Mouse (Mus musculus) MEL (cell line): ENCODE data around the gene E130114P18Rik.
A peak's percentile ranks its signal among the peaks of the same experiment; 100 is the strongest.

Source experiments
- CTCF ChIP-seq, 3 experiments: IDR thresholded peaks in 2 of 3; conservative IDR thresholded peaks in 1 of 3; 2 replicates each; pipeline ENCODE4 v1.5.1; 2011 to 2012; ENCODE audit warnings: low read length in 3 of 3, low read depth in 2 of 3, mild to moderate bottlenecking in 2 of 3, improper control_type of control experiment in 1 of 3, inconsistent platforms in 1 of 3, mixed read lengths in 1 of 3, moderate library complexity in 1 of 3; ENCODE audit not compliant: control insufficient read depth in 1 of 3, insufficient read depth in 1 of 3, poor library complexity in 1 of 3, severe bottlenecking in 1 of 3
- EP300 ChIP-seq, 2 experiments: IDR thresholded peaks; 2 replicates each; pipeline ENCODE4 v1.6.1; 2011; ENCODE audit warnings: improper control_type of control experiment in 2 of 2, low read length in 2 of 2, low read depth in 1 of 2, mild to moderate bottlenecking in 1 of 2
- MXI1 ChIP-seq: IDR thresholded peaks from 2 replicates; pipeline ENCODE4 v1.6.1; 2011; ENCODE audit warnings: mild to moderate bottlenecking, low read depth, low read length, improper control_type of control experiment
- POLR2A ChIP-seq, 2 experiments: IDR thresholded peaks; 2 replicates each; pipeline ENCODE4 v1.6.1; 2011 to 2012; ENCODE audit warnings: low read length in 2 of 2, mild to moderate bottlenecking in 2 of 2, control low read depth in 1 of 2, improper control_type of control experiment in 1 of 2, low read depth in 1 of 2, moderate library complexity in 1 of 2; ENCODE audit not compliant: control insufficient read depth in 1 of 2, insufficient read depth in 1 of 2, poor library complexity in 1 of 2
- POLR2AphosphoS2 ChIP-seq: IDR thresholded peaks from 2 replicates; pipeline ENCODE4 v1.6.1; 2011; ENCODE audit warnings: low read length, improper control_type of control experiment
- TBP ChIP-seq: IDR thresholded peaks from 2 replicates; pipeline ENCODE4 v1.8.0; 2011; ENCODE audit warnings: low read depth, low read length, improper control_type of control experiment
- ZKSCAN1 ChIP-seq: IDR thresholded peaks from 2 replicates; pipeline ENCODE4 v1.6.1; 2012; ENCODE audit warnings: low read depth, mild to moderate bottlenecking, inconsistent platforms, low read length, improper control_type of control experiment, moderate library complexity

DNA sequence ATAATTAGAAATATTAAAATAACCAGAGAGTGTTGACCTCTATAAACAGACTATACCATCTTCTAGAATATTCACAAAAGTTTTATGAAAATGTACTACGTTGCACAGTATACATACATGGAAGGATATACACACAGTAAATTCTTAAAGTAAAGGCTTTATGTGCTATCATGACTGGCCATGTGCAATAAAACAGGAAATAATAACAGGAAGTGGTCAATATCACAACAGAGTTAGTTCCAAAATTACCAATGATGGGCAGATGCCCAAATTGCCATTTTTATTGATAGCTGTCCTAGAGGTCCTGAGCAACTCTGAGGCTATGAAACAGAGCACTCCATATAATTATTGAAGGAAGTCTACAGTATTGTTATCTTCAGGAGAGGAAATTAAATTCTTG, 180.4 kb downstream of the E130114P18Rik start:
- no peak for TF ChIP-seq CTCF (IDR thresholded peaks at IDR 0.05 in 2 of 3, conservative IDR thresholded peaks at IDR 0.05 in 1 of 3; ENCODE audit: control insufficient read depth in 1 of 3, insufficient read depth in 1 of 3, low read depth in 2 of 3, low read length in 3 of 3, poor library complexity in 1 of 3, severe bottlenecking in 1 of 3)
- TF ChIP-seq POLR2A (IDR thresholded peaks at IDR 0.05; ENCODE audit: control insufficient read depth in 1 of 2, insufficient read depth in 1 of 2, low read depth in 1 of 2, low read length in 2 of 2, poor library complexity in 1 of 2): no peak
- peak; percentile 69 to 76; a peak in 3 of 4 replicates for TF ChIP-seq EP300 (IDR thresholded peaks at IDR 0.05; ENCODE audit: low read depth in 1 of 2, low read length in 2 of 2)
- TF ChIP-seq MXI1: no peak
- no peak for TF ChIP-seq TBP
- no peak for TF ChIP-seq POLR2AphosphoS2
- TF ChIP-seq ZKSCAN1: no peak
